Mouse (Mus musculus) heart, embryonic 14.5 days (tissue): ENCODE results near the gene Slc11a1. TPM values are rescaled to one million over a fixed set of nuclear protein-coding genes. Genes with fewer than 3 reads are reported as not detected.

ENCODE experiments used
- ATAC-seq: fragments of 200-750 bp; cut with Nextera tagmentation; 2 replicates; pipeline ENCODE4 v1.8.0; 2017; ENCODE audit warnings: low read depth, moderate TSS enrichment; ENCODE audit not compliant: insufficient number of reproducible peaks, insufficient read depth, low FRiP score
- H3K27ac ChIP-seq, 2 experiments: fragments of 200-500 bp in 1 of 2; fragments of 300-500 bp in 1 of 2; sonication (generic) in 1 of 2; replicated peaks in 1 of 2; 2 replicates each; pipeline ENCODE4 v1.5.1; 2012 to 2014; ENCODE audit warnings: low read depth in 2 of 2, low read length in 2 of 2, control low read depth in 1 of 2, mild to moderate bottlenecking in 1 of 2, mixed read lengths in 1 of 2; ENCODE audit not compliant: control insufficient read depth in 1 of 2, insufficient read depth in 1 of 2
- H3K27me3 ChIP-seq: fragments of 300-500 bp; sonication (generic); 2 replicates; pipeline ENCODE4 v1.6.1; 2014; ENCODE audit warnings: mild to moderate bottlenecking, low read length, control low read depth; ENCODE audit not compliant: control insufficient read depth, insufficient read depth
- H3K36me3 ChIP-seq: fragments of 300-500 bp; sonication (generic); 2 replicates; pipeline ENCODE4 v1.6.1; 2014; ENCODE audit warnings: mild to moderate bottlenecking, control low read depth, low read length, mixed read lengths; ENCODE audit not compliant: control insufficient read depth, insufficient read depth
- H3K4me1 ChIP-seq, 2 experiments: fragments of 200-500 bp in 1 of 2; fragments of 300-500 bp in 1 of 2; sonication (generic) in 1 of 2; 2 replicates each; pipeline ENCODE4 v1.6.1; 2012 to 2014; ENCODE audit warnings: low read length in 2 of 2, control low read depth in 1 of 2, mixed read lengths in 1 of 2; ENCODE audit not compliant: control insufficient read depth in 2 of 2, insufficient read depth in 2 of 2
- H3K4me2 ChIP-seq: fragments of 300-500 bp; sonication (generic); 2 replicates; pipeline ENCODE4 v1.6.1; 2014; ENCODE audit warnings: mild to moderate bottlenecking, low read length
- H3K4me3 ChIP-seq, 2 experiments: fragments of 200-500 bp in 1 of 2; fragments of 300-500 bp in 1 of 2; sonication (generic) in 1 of 2; 2 replicates each; pipeline ENCODE4 v1.5.1; 2012 to 2014; ENCODE audit warnings: low read length in 2 of 2, mild to moderate bottlenecking in 2 of 2, control low read depth in 1 of 2, low read depth in 1 of 2, moderate library complexity in 1 of 2; ENCODE audit not compliant: control insufficient read depth in 1 of 2, insufficient read depth in 1 of 2
- H3K9ac ChIP-seq: fragments of 300-500 bp; sonication (generic); 2 replicates; pipeline ENCODE4 v1.6.1; 2014; ENCODE audit warnings: mild to moderate bottlenecking, low read length
- H3K9me3 ChIP-seq: fragments of 300-500 bp; sonication (generic); 2 replicates; pipeline ENCODE4 v1.6.1; 2016; ENCODE audit warnings: low read length, control low read depth; ENCODE audit not compliant: control insufficient read depth
- WGBS: fragments of 180-500 bp; shearing (Covaris S2); extraction: QIAGEN DNeasy Blood & Tissue Kit; methylation state at CpG from one replicate; pipeline ENCODE4 v1.1.7; 2014; 5-methylcytosine and 5-hydroxymethylcytosine counted together
- polyA plus RNA-seq: library from polyadenylated mRNA; unstranded; fragments of >200 nt; fragmentation: Nextera tagmentation; extraction: Ambion mirVana; gene quantifications from 2 replicates; pipeline ENCODE4 v1.2.1, GENCODE M21; 2014

Gene Slc11a1
- polyA plus RNA-seq, 1 experiment from 2014 or later, result 4.4 TPM

GRCm38 (mm10) chr1:74353453-74354229 lies 21.4 kb upstream of the Slc11a1 start:
- Histone ChIP-seq H3K36me3 (peaks cover 44% of the 10 kb centered on the region), H3K9ac (no peak overlapping the region), H3K27me3 (no peaks in the 10 kb centered on the region), H3K4me2 (no peak overlapping the region), H3K27ac (no peak overlapping the region), H3K4me1 (peaks cover 2% of the 10 kb centered on the region in 2 experiments; a peak in 2 of 4 replicates), H3K4me3 (no peak overlapping the region), H3K9me3 (no peaks in the 10 kb centered on the region)
- ATAC-seq, result no peak
- 83% methylated on average over 9 of the region's 9 CpGs for WGBS

DNA sequence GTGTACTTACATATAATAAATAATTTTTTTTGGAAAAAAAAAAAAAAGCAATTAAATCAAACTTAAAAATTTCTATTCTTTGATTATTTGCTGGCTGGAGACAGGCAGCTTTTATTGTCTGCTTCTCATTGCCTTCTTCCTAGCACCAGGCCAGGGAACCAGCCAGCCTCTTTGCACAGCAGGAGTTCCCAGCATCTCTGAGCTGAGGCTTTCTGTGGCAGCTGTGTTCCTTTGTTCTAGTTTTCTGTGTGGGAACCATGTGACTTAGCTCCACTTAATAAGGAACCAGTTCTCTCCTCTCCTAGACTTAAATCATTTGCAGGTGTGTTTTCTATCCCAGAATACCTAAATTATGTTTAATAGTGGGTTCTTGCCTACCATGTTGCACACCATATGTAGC lies 17.5 kb upstream of the Slc11a1 start:
- Histone ChIP-seq H3K4me2 (no peak overlapping the region), H3K36me3 (peaks cover 14% of the 10 kb centered on the region), H3K27me3 (no peaks in the 10 kb centered on the region), H3K4me1 (no peaks in the 10 kb centered on the region; a peak in 1 of 4 replicates), H3K9me3 (no peaks in the 10 kb centered on the region), H3K9ac (no peak overlapping the region), H3K4me3 (no peak overlapping the region), H3K27ac (no peak overlapping the region)
- ATAC-seq, result no peak

GRCm38 (mm10) chr1:74359952-74360517 lies 15.0 kb upstream of the Slc11a1 start:
- 81% methylated on average over 5 of the region's 5 CpGs for WGBS
- H3K27me3 ChIP-seq, result no peaks in the 10 kb centered on the region
- H3K9ac ChIP-seq, result no peak overlapping the region
- no peaks in the 10 kb centered on the region for H3K9me3 ChIP-seq
- H3K4me3 ChIP-seq, result no peak overlapping the region
- H3K4me1 ChIP-seq, result peaks cover 0 to 2% of the 10 kb centered on the region in 2 experiments; a peak in 1 of 4 replicates
- H3K27ac ChIP-seq, result no peak overlapping the region
- no peaks in the 10 kb centered on the region for H3K36me3 ChIP-seq
- H3K4me2 ChIP-seq, result no peak overlapping the region
- ATAC-seq, result no peak

DNA sequence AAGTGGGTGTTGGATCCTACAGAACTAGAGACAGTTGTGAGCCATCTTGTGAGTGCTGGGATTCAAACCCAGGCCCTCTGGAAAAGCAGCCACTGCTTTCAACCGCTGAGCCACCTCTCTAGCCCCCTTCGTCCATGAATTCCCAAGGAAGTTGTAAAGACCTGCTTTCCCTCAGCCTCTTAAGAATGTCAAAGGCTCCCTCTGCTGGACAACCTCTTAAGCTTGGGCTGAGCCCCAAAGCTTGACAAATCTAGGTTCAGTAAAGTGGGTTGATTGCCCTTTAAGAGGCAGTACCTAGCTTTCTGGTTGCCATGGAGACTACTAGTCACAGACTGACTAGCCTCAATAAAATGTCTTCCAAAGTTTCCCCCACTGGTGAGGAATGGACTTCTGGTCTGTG lies 13.2 kb upstream of the Slc11a1 start, which contains the start of gene Catip:
Gene Catip (plus strand): TSS at position 297 of the 400 bp plus-strand sequence.
- Histone ChIP-seq H3K36me3 (no peaks in the 10 kb centered on the region), H3K27me3 (no peaks in the 10 kb centered on the region), H3K27ac (no peak within 1 kb of the TSS), H3K4me1 (peaks cover 0 to 2% of the 10 kb centered on the region in 2 experiments; a peak in 1 of 4 replicates), H3K9me3 (no peaks in the 10 kb centered on the region), H3K4me3 (no peak within 1 kb of the TSS), H3K9ac (no peak within 1 kb of the TSS), H3K4me2 (no peak within 1 kb of the TSS)
- 3% methylated on average over 2 of the region's 2 CpGs for WGBS
- no peak for ATAC-seq

GRCm38 (mm10) chr1:74362325-74363229 lies 12.4 kb upstream of the Slc11a1 start:
- WGBS, result 47% methylated on average over 17 of the region's 17 CpGs
- H3K4me2 ChIP-seq, result no peak overlapping the region
- H3K36me3 ChIP-seq, result no peaks in the 10 kb centered on the region
- no peak overlapping the region for H3K4me3 ChIP-seq
- H3K4me1 ChIP-seq, result peaks cover 1 to 2% of the 10 kb centered on the region in 2 experiments; a peak in 1 of 4 replicates
- H3K27ac ChIP-seq, result no peak overlapping the region
- H3K9ac ChIP-seq, result 0 out of 2 replicates have a peak overlapping the region, but pooled peaks have one; percentile 11
- no peak for ATAC-seq
- H3K27me3 ChIP-seq, result no peaks in the 10 kb centered on the region
- H3K9me3 ChIP-seq, result no peaks in the 10 kb centered on the region

- WGBS, result 55% methylated on average over 5 of the region's 5 CpGs
- no peaks in the 10 kb centered on the region for H3K27me3 ChIP-seq
- no peaks in the 10 kb centered on the region for H3K36me3 ChIP-seq
- H3K4me2 ChIP-seq, result no peak overlapping the region
- no peaks in the 10 kb centered on the region for H3K9me3 ChIP-seq
- H3K4me1 ChIP-seq, result peaks cover 5 to 9% of the 10 kb centered on the region in 2 experiments; a peak in 1 of 4 replicates
- no peak for ATAC-seq
- no peak overlapping the region for H3K9ac ChIP-seq
- no peak overlapping the region for H3K4me3 ChIP-seq
- no peak overlapping the region for H3K27ac ChIP-seq
Measured at GRCm38 (mm10) chr1:74363437-74363836, 11.6 kb upstream of the Slc11a1 start.

DNA sequence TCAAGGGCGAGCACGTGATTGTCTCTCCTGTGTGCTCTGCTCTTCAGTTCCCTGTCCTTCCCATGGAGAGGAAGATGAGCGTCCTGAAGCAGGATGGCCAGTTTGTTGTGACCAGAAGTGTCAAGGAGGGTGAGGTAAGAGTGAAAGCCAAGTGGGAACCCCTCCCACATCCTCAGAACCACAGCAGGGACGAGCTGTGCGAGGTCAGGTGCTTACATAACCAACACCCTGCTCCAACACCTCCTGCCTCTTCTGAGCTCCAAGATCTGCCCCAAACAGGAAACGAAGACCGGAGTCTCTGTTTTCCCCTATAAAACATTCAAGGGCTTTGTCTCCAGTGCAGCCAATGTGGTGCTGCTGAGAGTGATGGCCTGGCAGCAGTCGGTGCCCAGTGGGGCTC lies 10.7 kb upstream of the Slc11a1 start:
- WGBS, result 60% methylated on average over 8 of the region's 8 CpGs
- Histone ChIP-seq H3K27ac (no peak overlapping the region), H3K4me2 (no peak overlapping the region), H3K4me1 (peaks cover 5 to 9% of the 10 kb centered on the region in 2 experiments; a peak in 1 of 4 replicates), H3K36me3 (no peaks in the 10 kb centered on the region), H3K9me3 (no peaks in the 10 kb centered on the region), H3K4me3 (no peak overlapping the region), H3K27me3 (no peaks in the 10 kb centered on the region), H3K9ac (no peak overlapping the region)
- ATAC-seq, result no peak
